Mouse (Mus musculus) cerebellum, adult 11-12 months (tissue): ENCODE measurements at regions not wholly inside any gene's neighbourhood (a gene's known extent, or its start where the extent isn't known, plus 50 kb on each side); places are given as distances from the start of the nearest gene placed in this dataset.
A peak's percentile ranks its signal among the peaks of the same experiment; 100 is the strongest.

Experiments used
- DNase-seq: peaks from one replicate; pipeline ENCODE4 v3.0.0; 2022

DNA sequence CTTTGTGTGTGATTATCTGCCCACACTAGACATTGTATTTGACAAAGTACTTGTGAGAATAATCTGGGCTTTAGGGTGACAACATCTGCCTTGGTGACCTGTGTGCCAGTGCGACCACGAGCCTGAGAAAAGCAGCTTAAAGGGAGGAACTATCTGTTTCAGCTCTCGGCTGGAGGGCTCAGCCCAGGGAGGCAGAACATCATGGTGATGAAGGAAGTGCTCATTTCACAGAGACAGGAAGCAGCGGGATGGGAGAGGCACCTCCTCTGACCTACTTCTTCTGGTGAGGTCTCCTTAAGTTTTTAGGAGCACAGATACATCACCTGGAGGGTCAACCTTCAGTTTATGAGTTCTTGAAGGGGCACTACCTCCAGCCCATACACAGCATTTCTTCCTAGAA lies 89.8 kb downstream of the Kif26a start:
- no peak for DNase-seq

DNA sequence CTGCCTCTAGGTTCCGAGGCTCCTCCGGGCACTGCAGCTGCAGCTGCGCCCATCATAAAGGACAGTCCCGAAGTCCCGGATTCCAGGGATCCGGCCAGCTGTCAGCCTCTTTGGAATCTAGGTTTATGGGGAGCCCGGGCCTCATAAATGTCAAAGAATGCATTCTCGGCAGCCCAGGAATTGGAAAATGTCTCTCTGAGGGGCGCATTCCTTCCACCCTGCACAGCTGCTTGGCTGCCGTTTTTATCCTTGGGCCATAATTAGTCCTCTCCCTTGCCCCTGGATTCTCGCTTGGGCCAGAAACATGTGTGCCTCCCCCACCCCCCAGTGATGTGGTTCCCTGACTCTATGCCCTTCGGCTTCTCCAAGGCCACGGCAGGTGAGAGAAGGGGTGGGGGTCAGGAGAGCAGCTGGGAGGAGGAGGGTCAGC lies 91.1 kb downstream of the Kif26a start:
- no peak for DNase-seq

DNA sequence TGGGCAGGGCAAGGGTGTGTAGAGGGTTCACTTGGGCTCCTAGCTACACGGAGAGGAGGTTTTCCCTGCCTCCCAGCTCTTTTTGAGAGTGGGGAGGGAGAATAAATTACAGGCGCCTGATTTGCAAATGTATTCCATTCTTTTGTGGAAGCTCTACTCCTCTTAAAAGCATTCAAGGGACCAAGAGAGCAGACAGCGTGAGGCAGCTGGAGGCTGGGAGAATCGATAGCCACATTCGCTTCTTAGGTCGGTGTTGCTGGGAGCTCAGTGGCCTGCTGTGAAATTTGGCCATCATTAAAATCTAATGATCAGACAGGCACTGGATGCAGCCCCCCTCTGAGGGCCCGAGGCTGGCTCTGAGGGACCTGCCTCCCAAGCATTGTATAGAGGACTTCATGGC lies 92.8 kb downstream of the Kif26a start:
- DNase-seq = no peak

DNA sequence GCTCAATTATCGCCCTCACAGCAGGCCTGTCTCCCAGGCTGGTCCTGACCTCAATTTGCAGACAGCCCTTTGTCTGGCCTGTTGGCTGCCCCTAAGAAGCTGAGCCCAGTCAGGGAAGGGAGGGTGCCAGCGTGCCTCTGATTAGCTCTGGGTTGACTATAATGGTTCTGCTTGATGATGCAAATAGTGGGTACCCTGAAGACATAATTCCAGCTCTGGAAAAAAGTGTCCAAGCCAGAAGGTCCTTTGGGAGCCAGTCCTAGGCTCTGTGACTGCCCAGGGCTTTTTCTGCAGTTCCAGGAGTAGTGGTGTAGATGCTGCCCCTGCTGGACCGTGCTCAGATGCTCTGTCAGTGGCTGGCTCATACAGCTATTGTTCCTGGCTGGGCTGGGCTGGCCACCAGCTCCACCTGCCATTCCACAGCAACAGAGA lies 95.7 kb downstream of the Kif26a start:
- no peak for DNase-seq

DNA sequence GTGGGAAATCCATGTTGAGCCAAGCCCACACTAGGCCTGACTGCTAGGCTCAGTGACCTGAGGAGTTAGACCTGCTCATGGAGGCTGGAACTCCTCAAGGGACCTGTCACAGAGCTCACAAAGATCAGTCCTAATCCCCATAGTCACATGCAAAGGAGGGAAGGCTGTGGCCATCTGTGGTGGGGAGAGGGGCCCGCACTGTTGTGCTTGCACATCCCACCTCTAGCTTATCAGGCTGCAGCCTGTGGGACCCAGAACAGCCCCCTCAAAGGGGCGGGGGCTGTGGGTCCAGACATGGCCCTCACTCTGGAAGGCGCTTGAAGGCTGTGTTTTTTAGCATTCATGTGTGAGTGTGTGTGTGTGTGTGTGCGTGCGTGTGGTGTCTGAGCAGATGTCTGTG lies 97.2 kb downstream of the Kif26a start:
- DNase-seq = no peak

DNA sequence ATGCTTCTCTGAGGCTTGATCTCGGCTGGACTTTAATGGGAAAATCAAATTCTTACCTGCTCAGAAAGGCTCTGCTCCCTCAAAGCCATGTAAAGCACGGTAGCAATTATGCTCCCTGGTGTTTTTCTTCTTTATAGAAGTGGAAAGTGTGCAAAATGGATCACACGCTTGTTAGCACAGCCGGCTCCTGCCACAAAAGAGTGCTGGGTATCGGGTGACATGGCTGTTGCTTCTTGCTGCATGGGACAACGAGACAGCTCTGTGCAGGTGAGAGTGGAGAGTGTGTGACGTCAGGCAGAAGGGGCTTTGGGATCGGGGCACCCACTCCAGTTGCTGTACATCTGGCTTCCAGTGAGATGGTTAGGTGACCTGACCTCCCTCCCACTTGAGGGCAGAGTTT lies 104.9 kb downstream of the Kif26a start:
- no peak for DNase-seq

DNA sequence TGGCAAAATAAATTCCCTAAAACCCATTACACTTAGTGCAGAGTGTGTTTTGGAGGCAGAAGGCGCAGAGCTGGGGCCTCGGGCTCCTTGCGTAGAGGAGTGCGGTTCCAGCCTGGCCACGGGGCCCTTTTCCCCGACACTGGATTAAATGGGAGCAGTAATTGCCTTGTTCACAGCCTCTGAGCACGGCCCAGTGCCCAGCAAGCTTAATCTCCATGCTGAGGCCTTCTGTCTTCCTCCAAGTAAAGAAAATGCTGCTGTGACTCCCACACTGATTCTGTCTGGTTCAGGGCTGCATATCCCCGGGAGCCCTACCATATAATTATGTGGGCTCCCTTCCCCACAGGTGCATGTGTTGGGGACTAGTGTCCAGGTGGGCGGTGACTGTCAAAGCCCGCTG lies 107.5 kb downstream of the Kif26a start:
- DNase-seq = no peak

DNA sequence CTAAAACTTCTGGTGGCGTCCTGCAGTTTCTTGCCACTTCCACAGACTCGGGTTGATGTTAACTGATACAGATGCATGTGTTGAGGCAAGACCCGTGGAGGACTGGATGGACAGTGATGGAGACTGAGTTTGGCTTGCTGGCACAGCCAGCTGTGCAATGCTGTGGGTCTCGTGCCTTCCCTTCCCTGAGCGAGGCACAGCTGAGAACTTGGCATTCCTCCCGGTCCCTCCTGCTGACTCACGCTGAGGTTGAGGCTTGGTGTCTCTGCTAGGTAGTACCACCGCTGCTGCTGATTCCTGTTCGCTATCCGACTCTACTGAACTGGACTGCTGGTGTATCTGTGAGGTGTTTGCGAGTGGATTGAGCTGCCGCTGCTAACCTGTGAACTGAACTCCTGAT lies 109.2 kb downstream of the Kif26a start:
- DNase-seq = no peak

DNA sequence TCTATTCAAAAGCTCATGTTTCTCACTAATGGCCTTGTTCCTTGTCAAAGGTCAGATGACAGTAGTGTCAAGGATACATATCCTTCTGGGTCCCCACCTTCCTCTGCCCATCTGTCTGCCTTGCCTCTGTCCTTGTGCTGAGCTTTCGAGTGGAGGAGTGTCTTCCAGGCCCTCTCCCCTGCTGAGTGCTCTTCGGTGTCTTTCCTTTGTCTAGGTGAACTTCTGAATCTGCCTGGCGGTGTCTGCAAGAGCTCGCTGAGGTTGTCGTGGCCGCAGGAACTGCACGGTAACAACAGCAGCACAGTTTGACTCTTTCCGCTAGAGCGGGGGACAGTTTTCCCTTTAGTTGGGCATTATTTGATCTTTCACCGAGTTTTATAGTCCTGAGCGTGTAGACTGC lies 111.7 kb downstream of the Kif26a start:
- DNase-seq = no peak

DNA sequence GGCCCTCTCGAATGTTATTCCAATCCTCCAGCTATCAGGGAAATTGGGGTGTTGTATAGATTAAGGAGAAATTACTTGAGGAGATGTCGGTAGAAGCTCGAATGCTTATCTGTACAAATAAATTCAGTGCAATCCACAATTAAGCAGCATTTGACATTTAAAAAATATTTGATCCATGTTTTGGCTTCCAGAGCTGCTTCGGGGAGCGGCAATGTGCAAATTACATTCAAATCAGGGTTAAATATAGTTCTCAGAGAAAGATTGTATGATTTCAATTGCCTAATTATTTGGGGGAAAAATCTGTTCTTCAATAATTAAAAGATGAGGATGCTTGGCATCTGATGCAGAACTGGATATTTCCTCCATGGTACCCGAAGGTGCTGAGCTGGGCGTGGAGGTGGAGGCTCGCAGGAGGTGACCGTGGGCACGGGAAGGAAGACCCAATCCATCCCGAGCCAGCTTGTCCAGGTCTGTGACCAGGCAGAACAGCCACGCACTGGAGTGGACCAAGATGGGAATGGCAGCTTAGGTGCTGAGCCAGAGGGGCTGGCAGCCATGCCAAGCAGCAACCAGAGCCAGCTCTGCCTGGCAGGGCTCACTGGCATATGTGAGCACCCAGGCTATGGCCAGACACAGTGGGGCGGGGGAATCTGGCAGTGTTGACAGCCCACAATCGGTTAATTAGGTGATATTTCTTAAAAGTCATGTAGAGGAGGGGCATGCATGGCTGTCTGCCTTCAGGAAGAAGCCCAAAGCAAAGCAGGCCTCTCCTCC lies 117.5 kb downstream of the Kif26a start:
- peak; percentile 87 for DNase-seq

DNA sequence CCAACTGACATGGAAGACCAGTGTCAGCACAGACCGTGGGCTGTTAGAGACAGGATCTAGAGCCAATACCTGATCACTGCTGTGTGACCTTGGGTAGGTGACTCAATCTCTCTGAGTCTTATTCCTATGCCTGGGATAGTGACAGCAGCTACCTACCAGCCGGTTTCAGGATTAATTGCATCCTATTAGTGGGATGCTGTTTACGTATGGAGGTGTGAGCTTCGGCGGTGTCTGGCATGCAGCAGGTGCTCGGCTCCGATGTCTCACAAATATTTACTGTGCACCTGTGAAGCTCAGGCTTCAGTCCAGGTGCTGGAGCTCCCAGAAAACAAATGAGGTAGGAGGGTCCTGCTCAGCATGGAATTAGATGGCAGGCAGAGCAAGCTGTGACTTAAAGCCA lies 118.2 kb downstream of the Kif26a start:
- DNase-seq = no peak

DNA sequence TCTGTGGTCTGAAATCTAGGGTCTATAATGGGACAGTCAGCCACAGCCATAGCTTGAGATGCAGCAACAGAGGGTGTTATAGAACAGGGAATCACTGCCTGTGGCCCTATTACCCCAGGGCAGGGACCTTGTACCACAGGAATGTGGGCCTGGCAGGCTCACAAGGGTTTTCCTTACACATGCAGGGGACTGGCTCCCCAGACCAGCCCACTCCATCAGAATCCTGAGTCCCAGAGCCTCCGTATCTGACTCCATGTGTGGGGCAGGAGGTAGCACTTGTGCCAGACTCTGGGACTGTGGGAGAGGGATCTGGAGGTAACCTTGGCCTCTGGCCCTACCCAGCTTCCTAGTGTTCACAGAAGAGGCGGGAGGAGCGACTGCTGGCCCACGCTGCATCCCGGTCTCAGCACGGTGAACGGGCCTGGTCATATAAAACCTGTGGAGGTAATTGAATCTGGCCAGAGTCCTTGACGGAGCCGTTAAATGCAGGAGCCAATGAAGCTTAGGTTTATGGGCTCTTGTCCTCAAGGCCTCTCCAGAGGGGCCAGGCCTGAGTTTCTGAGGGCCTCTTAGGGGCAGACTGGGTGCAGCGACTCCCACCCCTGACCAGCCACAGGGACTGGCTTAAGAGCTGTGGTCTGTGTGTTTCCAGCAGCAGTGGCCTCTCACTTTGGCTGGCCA lies 119.4 kb downstream of the Kif26a start:
- DNase-seq = no peak

DNA sequence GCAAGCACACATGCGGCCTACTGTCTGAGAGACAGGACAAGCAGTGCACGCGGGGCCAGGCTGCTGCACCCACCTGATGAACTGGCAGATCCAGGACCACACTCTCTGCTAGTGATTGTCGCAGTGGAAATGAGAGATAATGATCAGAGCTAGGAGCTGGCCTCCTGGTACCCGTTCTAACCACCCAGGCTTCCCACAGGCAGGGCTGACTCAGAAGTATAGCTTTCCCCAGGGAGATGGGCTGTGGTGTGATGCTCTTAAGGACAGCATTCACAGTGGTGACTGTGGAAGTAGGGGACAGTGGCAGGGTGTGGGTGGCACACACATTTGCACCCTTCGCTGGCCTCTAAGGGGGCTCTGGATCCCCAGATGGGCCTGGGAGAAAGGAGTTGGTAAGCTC lies 128.0 kb downstream of the Kif26a start:
- no peak for DNase-seq

DNA sequence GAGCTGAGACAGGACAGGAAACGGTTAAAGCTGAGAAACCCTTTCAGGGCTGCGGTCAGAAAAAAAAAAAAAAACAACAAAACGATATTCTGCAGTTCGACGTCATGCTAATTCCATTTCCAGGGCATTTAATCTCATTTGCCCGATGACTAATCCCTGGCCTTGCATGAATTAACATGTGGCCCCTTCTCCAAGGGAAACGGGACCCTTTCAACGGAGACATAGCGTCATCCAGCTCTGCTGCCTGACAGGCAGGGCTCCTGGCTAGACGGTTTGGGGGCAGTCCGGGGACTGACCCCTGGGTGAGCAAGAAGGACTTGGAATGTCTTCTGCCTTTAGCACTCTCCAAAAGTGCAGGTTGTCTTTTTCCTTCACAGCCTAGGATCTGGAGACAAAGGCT lies 128.7 kb downstream of the Kif26a start:
- no peak for DNase-seq

DNA sequence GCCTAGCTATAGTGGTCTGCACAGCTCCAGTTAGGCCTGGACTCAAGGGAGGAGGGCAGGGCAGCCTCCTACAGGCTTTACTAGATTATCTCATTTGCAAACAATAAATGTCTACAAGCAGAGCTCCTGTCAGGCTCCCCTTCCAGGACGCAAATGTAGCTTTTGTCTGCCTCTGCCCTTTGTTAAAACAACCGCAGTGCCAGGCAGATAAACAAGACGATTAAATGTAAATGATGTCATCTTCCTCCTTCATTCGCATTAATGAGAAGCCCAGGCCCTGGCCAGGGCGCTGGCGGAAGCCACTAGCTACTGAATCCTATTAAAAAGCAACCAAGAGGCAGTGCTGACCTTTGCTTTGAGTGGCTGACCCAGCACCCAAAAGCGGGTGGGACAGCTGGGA lies 130.6 kb downstream of the Kif26a start:
- no peak for DNase-seq

DNA sequence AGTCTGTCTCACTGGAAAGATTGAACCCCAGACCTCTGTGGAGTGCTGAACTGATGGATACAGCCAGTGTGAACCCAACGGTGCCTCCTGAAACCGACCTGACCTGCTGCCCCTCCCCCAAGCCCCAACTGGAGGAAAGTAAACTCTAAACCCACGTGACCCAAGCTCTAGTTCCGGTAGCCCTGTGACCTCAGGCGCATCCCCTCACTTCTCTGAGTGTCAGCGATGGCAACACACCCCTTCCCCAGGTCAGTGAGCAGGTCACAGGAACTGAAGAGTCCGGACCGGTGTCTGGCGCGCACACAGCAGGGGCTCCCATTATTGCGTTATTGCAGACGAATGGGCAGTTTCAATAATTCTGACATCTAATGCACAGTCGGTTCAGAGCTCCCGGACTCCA lies 131.5 kb downstream of the Kif26a start:
- no peak for DNase-seq

DNA sequence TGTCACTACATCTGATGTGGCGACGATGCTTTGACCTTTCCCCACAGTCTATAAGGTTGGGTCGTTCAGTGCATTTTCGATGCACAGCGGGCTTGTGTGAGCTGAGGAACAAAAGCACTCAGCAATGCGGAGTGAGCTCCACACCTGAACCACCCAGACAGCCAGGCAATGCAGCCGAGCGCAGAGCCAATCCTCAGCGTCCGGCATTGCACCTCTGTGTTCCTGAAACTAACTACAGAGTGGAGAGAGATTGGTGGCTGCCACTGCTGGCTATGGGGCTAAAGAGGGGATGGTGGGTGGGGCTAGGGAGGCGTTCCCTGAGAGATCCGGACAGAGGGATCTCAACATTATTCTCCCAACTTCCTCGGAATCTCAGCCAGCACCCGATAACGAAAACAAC lies 139.1 kb downstream of the Kif26a start:
- DNase-seq = no peak

DNA sequence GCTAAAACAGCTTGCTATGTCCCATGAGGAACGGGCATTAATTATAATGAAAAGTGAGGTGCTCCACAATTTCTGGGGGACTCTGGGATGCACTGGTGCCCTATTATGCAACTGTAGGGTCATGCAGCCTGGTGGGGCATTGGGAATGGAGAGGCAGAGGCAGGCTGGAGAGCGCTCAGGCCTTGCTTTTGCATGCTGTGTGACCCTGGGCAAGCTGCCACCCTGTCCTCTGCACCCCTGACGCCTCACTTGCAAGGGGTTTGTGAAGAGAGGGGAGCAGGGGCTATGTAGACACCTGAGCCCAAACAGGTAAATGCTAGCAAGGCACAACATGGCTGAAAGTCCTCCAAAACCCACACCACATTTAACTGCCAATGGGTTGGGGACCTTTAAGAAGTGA lies 142.8 kb downstream of the Kif26a start:
- no peak for DNase-seq

DNA sequence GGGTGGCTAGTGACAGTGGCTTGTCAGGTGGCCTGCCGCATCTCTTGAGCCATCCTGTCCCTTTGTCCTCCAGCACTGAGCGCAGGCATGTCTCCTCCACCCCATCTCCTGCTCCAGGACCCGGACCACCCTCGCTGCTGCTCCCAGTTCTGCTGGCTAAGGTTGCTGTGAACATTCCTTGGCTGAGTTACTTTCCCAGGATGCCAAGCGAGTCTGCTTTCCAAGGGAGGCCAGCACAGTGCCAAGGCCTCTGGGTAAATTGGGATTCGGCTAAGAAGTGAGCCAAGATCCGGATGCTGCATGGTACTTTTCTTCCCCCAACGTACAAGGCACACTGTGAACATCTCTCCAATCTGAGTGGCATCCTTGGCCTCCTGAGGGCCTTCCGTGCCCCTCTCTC lies 144.3 kb downstream of the Kif26a start:
- DNase-seq = peak; percentile 16

DNA sequence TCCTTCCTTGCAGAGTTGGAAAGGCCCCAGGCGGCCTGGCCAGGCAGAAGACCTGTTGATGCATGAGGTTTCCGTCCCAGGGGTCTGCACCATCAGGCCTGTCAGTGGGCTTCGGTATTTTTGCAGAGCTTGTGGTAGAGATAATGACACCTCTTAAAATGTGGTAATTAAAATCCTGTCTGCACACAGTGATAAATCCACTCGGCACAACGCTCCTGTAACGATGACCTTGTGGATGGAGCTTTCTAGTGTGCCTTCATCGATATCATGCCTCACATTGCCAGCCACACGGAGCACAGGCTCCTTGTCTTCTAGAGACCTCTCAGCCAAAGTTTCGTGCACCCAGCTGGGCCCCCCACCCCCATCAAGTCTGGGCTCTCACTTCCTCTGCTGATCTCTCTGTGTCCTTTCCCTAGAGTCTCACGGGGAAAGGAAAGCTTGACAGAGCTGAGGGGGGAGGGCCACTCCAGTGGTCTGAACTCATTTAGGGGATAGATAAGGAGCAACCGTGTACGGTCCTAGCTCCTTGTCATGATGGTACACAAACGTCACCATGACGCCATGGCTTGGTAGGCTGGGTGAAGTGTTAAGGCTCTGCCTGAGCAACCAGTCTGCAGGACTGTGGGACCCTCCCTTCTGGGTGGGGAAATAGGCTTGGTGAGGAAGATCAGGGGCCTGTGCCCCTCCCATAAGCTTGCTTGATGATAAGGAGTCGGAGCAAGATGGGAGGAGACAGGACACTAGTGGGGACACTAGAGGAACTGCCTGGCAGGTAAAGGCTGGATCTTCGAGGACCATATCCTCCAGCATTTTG lies 145.9 kb downstream of the Kif26a start:
- DNase-seq = no peak

DNA sequence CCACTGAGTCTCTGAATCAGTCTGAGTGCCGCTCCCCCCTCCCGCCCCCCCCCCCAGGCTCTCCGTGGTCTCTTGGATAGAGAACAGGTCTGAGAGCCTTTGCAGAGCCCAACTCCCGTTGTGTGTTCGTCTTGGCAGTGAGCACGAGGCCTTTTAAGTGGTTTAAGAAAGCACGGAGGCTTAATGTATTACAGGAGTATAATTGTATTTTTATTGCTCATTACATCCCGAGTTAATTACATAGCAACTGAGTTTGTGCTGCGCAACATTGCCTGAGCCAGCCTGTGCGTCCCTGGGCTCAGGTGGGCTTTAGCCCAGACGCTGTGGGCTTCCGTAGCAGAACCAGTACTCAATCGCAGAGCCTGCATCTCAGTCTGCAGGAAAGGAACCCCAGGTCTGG lies 147.1 kb downstream of the Kif26a start:
- DNase-seq = no peak

DNA sequence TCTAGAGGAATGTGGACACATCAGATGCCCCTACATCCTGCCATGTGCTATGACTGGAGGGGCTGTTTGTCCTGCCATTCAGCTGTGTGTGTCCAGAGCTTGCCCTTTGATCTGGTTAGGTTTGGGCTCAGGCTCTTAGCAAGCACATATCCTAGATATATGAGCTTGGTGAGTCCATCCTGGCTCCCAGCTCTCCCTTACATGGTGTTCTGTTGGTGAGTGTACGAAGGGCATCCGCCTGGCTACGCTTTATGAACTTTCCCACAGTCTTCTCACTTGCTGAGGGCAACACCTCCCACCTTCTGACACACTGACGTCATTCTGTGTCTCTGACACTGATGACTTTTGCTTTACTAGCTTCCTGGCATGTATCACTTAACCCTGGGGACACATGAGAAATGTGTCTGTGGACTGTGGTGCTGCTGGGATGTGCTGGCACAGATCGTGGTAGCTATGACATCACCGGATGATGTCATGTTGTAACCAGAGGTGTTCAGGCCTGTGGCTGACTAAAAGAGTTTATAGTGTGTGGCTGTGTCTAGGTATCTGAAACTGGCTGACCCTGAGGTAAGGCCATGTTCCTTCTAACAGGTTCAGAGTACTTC lies 149.4 kb downstream of the Kif26a start:
- no peak for DNase-seq

DNA sequence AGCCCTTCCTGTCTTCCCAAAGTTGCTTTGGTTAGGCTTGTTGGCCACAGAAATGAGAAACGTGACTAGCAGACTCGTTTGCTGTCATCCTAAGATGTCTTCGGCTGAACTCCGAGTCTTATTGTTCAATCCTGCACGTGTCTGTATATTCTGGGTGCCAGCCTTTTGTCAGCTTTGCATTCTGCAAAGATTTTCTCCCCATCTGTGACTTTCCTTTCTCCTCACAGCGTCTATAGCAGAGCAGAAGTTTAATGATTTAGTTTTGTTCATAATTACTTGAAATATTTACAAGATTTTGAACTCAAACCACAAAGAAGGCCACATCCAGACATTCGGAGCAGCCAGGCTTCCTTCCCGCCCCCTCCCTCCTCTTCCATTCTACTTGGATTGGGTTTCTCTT lies 152.5 kb downstream of the Kif26a start:
- DNase-seq = no peak

DNA sequence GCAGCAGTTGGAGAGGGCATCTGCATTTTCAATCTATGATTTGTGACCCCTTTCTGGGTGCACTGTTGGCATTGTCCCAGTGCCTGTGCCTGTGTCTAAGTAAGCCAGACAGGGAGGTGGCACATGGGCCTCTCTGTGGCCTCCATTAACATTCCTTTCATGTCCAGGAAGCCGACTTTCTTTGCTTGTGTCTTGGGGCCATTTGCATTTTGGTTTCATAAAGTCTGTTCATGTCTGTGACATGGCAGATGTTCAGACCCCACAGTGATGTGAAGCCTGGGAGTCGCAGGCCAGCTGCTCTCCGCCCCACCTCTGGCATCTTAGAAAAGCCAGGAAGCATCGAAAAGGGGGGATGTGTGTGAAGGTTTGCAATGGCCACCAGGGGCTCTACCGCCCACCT lies 153.1 kb downstream of the Kif26a start:
- no peak for DNase-seq
